Mouse (Mus musculus): ENCODE measurements around the gene Lnx1.

- no peak for TF ChIP-seq CTCF (conservative IDR thresholded peaks at IDR 0.05; ENCODE audit: insufficient read depth, insufficient read length, low read depth, low read length)
- TF ChIP-seq POLR2A (IDR thresholded peaks at IDR 0.05; ENCODE audit: low read depth, low read length): no peak
Observed at GRCm38 (mm10) chr5:74601171-74601570, 101.5 kb downstream of the Lnx1 start.

Measured in kidney, adult 2 months (tissue).